Mouse (Mus musculus) hindlimb bud, embryonic 11.5 days (tissue): Measurements from ENCODE around the gene Zzz3.
"Not testable (repeated sequence)": the region's sequence is repeated elsewhere in the genome, so short reads cannot be mapped to it uniquely, and the experiment has no call there.

Experiments
- DNase-seq: peaks from one replicate; pipeline ENCODE4 v3.0.0-alpha.2; 2012; ENCODE audit warnings: low read depth, low spot score; ENCODE audit errors: extremely low spot score

Zzz3 gene

GRCm38 (mm10) chr3:152400875-152401274 is 5.6 kb downstream of the Zzz3 start:
- no peak for DNase-seq

- DNase-seq: no peak
Observed at GRCm38 (mm10) chr3:152401964-152402670, 6.8 kb downstream of the Zzz3 start.

- no peak for DNase-seq
Observed at GRCm38 (mm10) chr3:152402671-152403066, 7.4 kb downstream of the Zzz3 start.

- DNase-seq: no peak
Observed at GRCm38 (mm10) chr3:152403827-152404226, 8.6 kb downstream of the Zzz3 start.

- DNase-seq: no peak
Observed at GRCm38 (mm10) chr3:152405420-152405819, 10.1 kb downstream of the Zzz3 start.

- DNase-seq: no peak
Observed at GRCm38 (mm10) chr3:152405978-152406640, 10.8 kb downstream of the Zzz3 start.

- no peak for DNase-seq
Observed at GRCm38 (mm10) chr3:152410980-152411551, 15.8 kb downstream of the Zzz3 start.

- no peak for DNase-seq
Observed at GRCm38 (mm10) chr3:152412362-152412761, 17.1 kb downstream of the Zzz3 start.

GRCm38 (mm10) chr3:152428925-152429324 is 33.7 kb downstream of the Zzz3 start:
- DNase-seq: no peak

- no peak for DNase-seq
Observed at GRCm38 (mm10) chr3:152432677-152433076, 37.4 kb downstream of the Zzz3 start.

GRCm38 (mm10) chr3:152435590-152435989 is 40.3 kb downstream of the Zzz3 start:
- no peak for DNase-seq

- DNase-seq: no peak
Observed at GRCm38 (mm10) chr3:152438068-152438467, 42.8 kb downstream of the Zzz3 start.

- DNase-seq: no peak
Observed at GRCm38 (mm10) chr3:152442795-152443194, 47.5 kb downstream of the Zzz3 start.

GRCm38 (mm10) chr3:152444114-152444513 is 48.8 kb downstream of the Zzz3 start:
- no peak for DNase-seq

GRCm38 (mm10) chr3:152446966-152447365 is 51.7 kb downstream of the Zzz3 start:
- no peak for DNase-seq

GRCm38 (mm10) chr3:152453163-152453562 is 57.9 kb downstream of the Zzz3 start:
- no peak for DNase-seq

GRCm38 (mm10) chr3:152457308-152458035 is 62.2 kb downstream of the Zzz3 start:
- DNase-seq: no peak

GRCm38 (mm10) chr3:152458875-152459274 is 63.6 kb downstream of the Zzz3 start:
- not testable (repeated sequence) for DNase-seq

- DNase-seq: no peak
Observed at GRCm38 (mm10) chr3:152460802-152461201, 65.5 kb downstream of the Zzz3 start.

GRCm38 (mm10) chr3:152462038-152462547 is 66.8 kb downstream of the Zzz3 start:
- no peak for DNase-seq

- no peak for DNase-seq
Observed at GRCm38 (mm10) chr3:152462900-152463299, 67.6 kb downstream of the Zzz3 start.
